Mouse (Mus musculus) C2C12 (cell line): Measurements from ENCODE around the gene Lin28a.
"Not testable (repeated sequence)": the region's sequence is repeated elsewhere in the genome, so short reads cannot be mapped to it uniquely, and the experiment has no call there.

Experiments used
- CTCF ChIP-seq: IDR thresholded peaks from one replicate; pipeline ENCODE4 v1.5.1; 2011; ENCODE audit not compliant: control insufficient read depth, insufficient read depth, insufficient read length
- MAX ChIP-seq: IDR thresholded peaks from one replicate; pipeline ENCODE4 v1.6.1; 2011; ENCODE audit warnings: mild to moderate bottlenecking, control low read depth
- MYOD1 ChIP-seq: IDR thresholded peaks from one replicate; pipeline ENCODE4 v1.6.1; 2011; ENCODE audit warnings: low read depth; ENCODE audit not compliant: control insufficient read depth, insufficient read length
- MYOG ChIP-seq: IDR thresholded peaks from one replicate; pipeline ENCODE4 v1.6.1; 2011; ENCODE audit not compliant: control insufficient read depth, insufficient read length; ENCODE audit errors: extremely low read depth

- TF ChIP-seq MYOG, CTCF, MYOD1, MAX: not testable (repeated sequence)
Observed at GRCm38 (mm10) chr4:133988289-133988688, 30.4 kb downstream of the Lin28a start.
